Mouse (Mus musculus) erythroblast, embryonic 14.5 days (primary cell): ENCODE results near the gene Polr1a.

Experiments used
- GATA1 ChIP-seq: IDR thresholded peaks from 2 replicates; pipeline ENCODE4 v1.6.1; 2012; ENCODE audit warnings: low read length, inconsistent platforms, mixed read lengths
- TAL1 ChIP-seq: IDR thresholded peaks from 3 replicates; pipeline ENCODE4 v1.6.1; 2012; ENCODE audit warnings: low read length, inconsistent platforms, mixed read lengths

GRCm38 (mm10) chr6:71930053-71930452, 21.2 kb downstream of the Polr1a start:
- TF ChIP-seq GATA1 (no peak), TAL1 (no peak)
